Mouse (Mus musculus): ENCODE measurements around the gene Tbc1d9b. TPM values are rescaled to one million over a fixed set of nuclear protein-coding genes. Genes with fewer than 3 reads are reported as not detected.

Gene Tbc1d9b
- 14.2 and 17.6 TPM in 2 replicates for polyA plus RNA-seq (2015; fragmentation: Nextera tagmentation; extraction: Ambion mirVana)

DNA sequence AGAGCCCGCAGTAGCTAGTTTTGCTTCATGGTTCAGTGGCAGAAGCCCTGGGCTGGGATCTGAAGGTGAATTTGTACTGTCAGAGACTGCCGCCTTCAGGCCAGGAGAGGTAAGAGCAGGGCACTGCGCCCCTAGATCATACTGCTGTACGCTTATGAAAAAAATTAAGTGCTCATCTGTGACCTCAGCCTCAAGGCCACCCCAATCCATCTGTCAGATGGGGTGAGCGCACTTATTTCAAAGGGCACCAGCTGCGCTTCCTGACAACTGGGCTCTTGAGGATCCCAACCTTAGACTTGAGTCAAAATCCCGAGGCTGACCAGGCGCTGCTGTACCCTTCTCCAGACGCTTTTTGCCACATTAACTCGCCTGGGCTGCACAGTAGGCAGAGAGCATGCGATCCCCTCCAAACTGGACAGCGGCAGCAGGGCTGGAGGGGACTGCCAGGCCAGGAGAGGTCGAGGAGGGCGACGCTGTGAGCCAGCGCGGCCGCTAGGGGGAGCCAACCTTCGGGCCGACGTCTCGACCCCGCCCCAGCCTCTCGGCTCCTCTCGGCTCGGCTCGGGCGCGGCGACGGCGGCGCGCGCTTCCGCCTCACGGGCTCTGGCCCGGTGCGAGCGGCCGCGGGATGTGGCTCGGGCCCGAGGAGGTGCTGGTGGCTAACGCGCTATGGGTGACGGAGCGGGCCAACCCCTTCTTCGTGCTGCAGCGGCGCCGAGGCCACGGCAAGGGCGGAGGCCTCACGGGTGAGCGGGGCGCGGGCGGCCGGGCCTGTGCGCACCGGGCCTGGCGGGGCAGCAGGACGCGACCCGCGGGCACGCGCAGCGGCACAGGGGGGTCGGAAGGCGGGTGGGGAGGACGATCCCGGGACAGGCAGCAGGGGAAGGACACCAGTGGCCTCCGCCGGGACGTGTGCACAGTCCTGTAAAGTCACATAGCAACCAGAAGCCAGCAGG is at the start of gene Tbc1d9b:
Gene Tbc1d9b (plus strand): TSS at position 586 of the 956 bp plus-strand sequence.

GRCm38 (mm10) chr11:50174111-50174729 is 43.0 kb downstream of the Tbc1d9b start, which contains the start of gene Mrnip:
Gene Mrnip, plus strand, starts transcription at chr11:50174444.

GRCm38 (mm10) chr11:50210505-50211151 is 79.4 kb downstream of the Tbc1d9b start, which contains the start of the genes Sqstm1 and Mgat4b:
Gene Sqstm1, minus strand, starts transcription at chr11:50210827.
Gene Mgat4b, plus strand, starts transcription at chr11:50210890.

Other genes with a start within 250 kb of the Tbc1d9b start
- gene Rasgef1c, start 229.6 kb upstream of the Tbc1d9b start, polyA plus RNA-seq (2015; fragmentation: Nextera tagmentation; extraction: Ambion mirVana): 0.22 and 0.45 TPM in 2 replicates
- 60.5 and 79.4 TPM in 2 replicates for gene Rnf130, start 106.0 kb upstream of the Tbc1d9b start, polyA plus RNA-seq (2015; fragmentation: Nextera tagmentation; extraction: Ambion mirVana)
- 12.2 and 12.7 TPM in 2 replicates for gene Mrnip, start 43.0 kb downstream of the Tbc1d9b start, polyA plus RNA-seq (2015; fragmentation: Nextera tagmentation; extraction: Ambion mirVana)
- 142 and 167 TPM in 2 replicates for gene Sqstm1, start 79.4 kb downstream of the Tbc1d9b start, polyA plus RNA-seq (2015; fragmentation: Nextera tagmentation; extraction: Ambion mirVana)
- 25.7 and 27.6 TPM in 2 replicates for gene Mgat4b, start 79.5 kb downstream of the Tbc1d9b start, polyA plus RNA-seq (2015; fragmentation: Nextera tagmentation; extraction: Ambion mirVana)
- gene Ltc4s, start 107.2 kb downstream of the Tbc1d9b start, polyA plus RNA-seq (2015; fragmentation: Nextera tagmentation; extraction: Ambion mirVana): 3.0 and 3.4 TPM in 2 replicates
- 3.1 and 3.9 TPM in 2 replicates for gene Maml1, start 160.9 kb downstream of the Tbc1d9b start, polyA plus RNA-seq (2015; fragmentation: Nextera tagmentation; extraction: Ambion mirVana)
- gene Canx, start 194.3 kb downstream of the Tbc1d9b start, polyA plus RNA-seq (2015; fragmentation: Nextera tagmentation; extraction: Ambion mirVana): 172 and 176 TPM in 2 replicates
- gene Cby3, start 223.1 kb downstream of the Tbc1d9b start, polyA plus RNA-seq (2015; fragmentation: Nextera tagmentation; extraction: Ambion mirVana): not detected in 2 replicates
- gene Hnrnph1, start 245.6 kb downstream of the Tbc1d9b start, polyA plus RNA-seq (2015; fragmentation: Nextera tagmentation; extraction: Ambion mirVana): 199 and 211 TPM in 2 replicates

Measured in spleen, postnatal 0 days (tissue).